Mouse (Mus musculus): ENCODE measurements at regions not wholly inside any gene's neighbourhood (a gene's known extent, or its start where the extent isn't known, plus 50 kb on each side); places are given as distances from the start of the nearest gene placed in this dataset.
A peak's percentile ranks its signal among the peaks of the same experiment; 100 is the strongest.

GRCm38 (mm10) chr3:101173954-101174353 lies 63.9 kb upstream of the Ptgfrn start:
- H3K27me3 ChIP-seq (replicated peaks; ENCODE audit: low read depth, poor library complexity, severe bottlenecking), result no peaks in the 10 kb centered on the region
- 92% methylated on average over 6 of the region's 6 CpGs for WGBS

GRCm38 (mm10) chr3:101170037-101171019 lies 60.2 kb upstream of the Ptgfrn start:
- H3K27me3 ChIP-seq (replicated peaks; ENCODE audit: low read depth, poor library complexity, severe bottlenecking), result no peaks in the 10 kb centered on the region
- H3K36me3 ChIP-seq (replicated peaks), result no peaks in the 10 kb centered on the region
- H3K9me3 ChIP-seq, result no peaks in the 10 kb centered on the region
- H3K27ac ChIP-seq (replicated peaks), result no peak overlapping the region; the same call in 1 of the 2 replicates
- peak; percentile 39 for DNase-seq (ENCODE audit: low spot score)
- WGBS, result 65% methylated on average over 15 of the region's 15 CpGs
- peaks cover 26% of the 10 kb centered on the region for H3K4me1 ChIP-seq
- H3K4me3 ChIP-seq, result no peak overlapping the region

More at GRCm38 (mm10) chr3:101173954-101174353, 63.9 kb upstream of the Ptgfrn start:
- DNase-seq (ENCODE audit: low spot score), result no peak
- Histone ChIP-seq H3K36me3 (replicated peaks) (no peaks in the 10 kb centered on the region), H3K4me1 (peaks cover 13% of the 10 kb centered on the region), H3K4me3 (no peak overlapping the region), H3K9me3 (peaks cover 7% of the 10 kb centered on the region; the same call in 1 of the 2 replicates), H3K27ac (replicated peaks) (no peak overlapping the region)

- H3K9me3 ChIP-seq, result no peaks in the 10 kb centered on the region
- WGBS, result 83% methylated on average over 1 of the region's 1 CpGs
- H3K27me3 ChIP-seq (replicated peaks; ENCODE audit: low read depth, poor library complexity, severe bottlenecking), result no peaks in the 10 kb centered on the region
- DNase-seq (ENCODE audit: low spot score), result no peak
- no peak overlapping the region for H3K4me3 ChIP-seq
- peaks cover 56% of the 10 kb centered on the region for H3K4me1 ChIP-seq
- no peak overlapping the region for H3K27ac ChIP-seq (replicated peaks)
- no peaks in the 10 kb centered on the region for H3K36me3 ChIP-seq (replicated peaks)
Observed at GRCm38 (mm10) chr3:101167026-101167425, 56.9 kb upstream of the Ptgfrn start.

- H3K9me3 ChIP-seq, result no peaks in the 10 kb centered on the region
- 94% methylated on average over 7 of the region's 7 CpGs for whole genome bisulfite sequencing
- no peak for DNase-seq (ENCODE audit: low spot score)
- peaks cover 61% of the 10 kb centered on the region for H3K4me1 ChIP-seq
- no peak overlapping the region for H3K4me3 ChIP-seq
- no peak overlapping the region for H3K27ac ChIP-seq (replicated peaks)
- no peaks in the 10 kb centered on the region for H3K27me3 ChIP-seq (replicated peaks; ENCODE audit: low read depth, poor library complexity, severe bottlenecking)
- no peaks in the 10 kb centered on the region for H3K36me3 ChIP-seq (replicated peaks)
Observed at GRCm38 (mm10) chr3:101166580-101166979, 56.5 kb upstream of the Ptgfrn start.

- DNase-seq (ENCODE audit: low spot score), result no peak
- Histone ChIP-seq H3K9me3 (no peaks in the 10 kb centered on the region), H3K27ac (replicated peaks) (peak overlapping the region; percentile 71), H3K4me3 (no peak overlapping the region), H3K27me3 (replicated peaks; ENCODE audit: low read depth, poor library complexity, severe bottlenecking) (no peaks in the 10 kb centered on the region), H3K36me3 (replicated peaks) (no peaks in the 10 kb centered on the region), H3K4me1 (peaks cover 73% of the 10 kb centered on the region)
- 61% methylated on average over 6 of the region's 6 CpGs for WGBS
Observed at GRCm38 (mm10) chr3:101165261-101165660, 55.2 kb upstream of the Ptgfrn start.

- H3K27me3 ChIP-seq (replicated peaks; ENCODE audit: low read depth, poor library complexity, severe bottlenecking), result no peaks in the 10 kb centered on the region
- no peaks in the 10 kb centered on the region for H3K9me3 ChIP-seq
- no peaks in the 10 kb centered on the region for H3K36me3 ChIP-seq (replicated peaks)
- WGBS, result 80% methylated on average over 5 of the region's 5 CpGs
- H3K4me1 ChIP-seq, result peaks cover 73% of the 10 kb centered on the region
- peak overlapping the region; percentile 71; the same call in 1 of the 2 replicates for H3K27ac ChIP-seq (replicated peaks)
- no peak for DNase-seq (ENCODE audit: low spot score)
- no peak overlapping the region for H3K4me3 ChIP-seq
Observed at GRCm38 (mm10) chr3:101164771-101165170, 54.7 kb upstream of the Ptgfrn start.

GRCm38 (mm10) chr3:101163991-101164434 lies 53.9 kb upstream of the Ptgfrn start:
- H3K4me3 ChIP-seq, result no peak overlapping the region
- DNase-seq (ENCODE audit: low spot score), result no peak
- no peaks in the 10 kb centered on the region for H3K9me3 ChIP-seq
- no peaks in the 10 kb centered on the region for H3K27me3 ChIP-seq (replicated peaks; ENCODE audit: low read depth, poor library complexity, severe bottlenecking)
- peak overlapping the region; percentile 94 for H3K27ac ChIP-seq (replicated peaks)
- H3K36me3 ChIP-seq (replicated peaks), result no peaks in the 10 kb centered on the region
- 70% methylated on average over 4 of the region's 4 CpGs for WGBS
- peaks cover 68% of the 10 kb centered on the region for H3K4me1 ChIP-seq

GRCm38 (mm10) chr3:101163160-101163990 lies 53.3 kb upstream of the Ptgfrn start:
- peak overlapping the region; percentile 94 for H3K27ac ChIP-seq (replicated peaks)

GRCm38 (mm10) chr3:101162536-101163159 lies 52.6 kb upstream of the Ptgfrn start:
- 32% methylated on average over 14 of the region's 14 CpGs for WGBS
- Histone ChIP-seq H3K27ac (replicated peaks) (peak overlapping the region; percentile 94), H3K4me1 (peaks cover 64% of the 10 kb centered on the region), H3K27me3 (replicated peaks; ENCODE audit: low read depth, poor library complexity, severe bottlenecking) (no peaks in the 10 kb centered on the region), H3K36me3 (replicated peaks) (no peaks in the 10 kb centered on the region), H3K9me3 (no peaks in the 10 kb centered on the region), H3K4me3 (peak overlapping the region; percentile 18; the same call in 1 of the 2 replicates)
- peak; percentile 77 for DNase-seq (ENCODE audit: low spot score)

More at GRCm38 (mm10) chr3:101163160-101163990, 53.3 kb upstream of the Ptgfrn start:
- no peaks in the 10 kb centered on the region for H3K36me3 ChIP-seq (replicated peaks)
- H3K4me1 ChIP-seq, result peaks cover 64% of the 10 kb centered on the region
- 27% methylated on average over 16 of the region's 16 CpGs for WGBS
- no peak overlapping the region for H3K4me3 ChIP-seq
- H3K9me3 ChIP-seq, result no peaks in the 10 kb centered on the region
- H3K27me3 ChIP-seq (replicated peaks; ENCODE audit: low read depth, poor library complexity, severe bottlenecking), result no peaks in the 10 kb centered on the region
- DNase-seq (ENCODE audit: low spot score), result peak; percentile 24

GRCm38 (mm10) chr3:101161941-101162531 lies 52.0 kb upstream of the Ptgfrn start:
- peak overlapping the region; percentile 42 for H3K4me3 ChIP-seq
- peak overlapping the region; percentile 94 for H3K27ac ChIP-seq (replicated peaks)
- peaks cover 64% of the 10 kb centered on the region for H3K4me1 ChIP-seq
- no peaks in the 10 kb centered on the region for H3K9me3 ChIP-seq
- peak; percentile 66 for DNase-seq (ENCODE audit: low spot score)
- H3K27me3 ChIP-seq (replicated peaks; ENCODE audit: low read depth, poor library complexity, severe bottlenecking), result no peaks in the 10 kb centered on the region
- WGBS, result 28% methylated on average over 14 of the region's 14 CpGs
- H3K36me3 ChIP-seq (replicated peaks), result no peaks in the 10 kb centered on the region

GRCm38 (mm10) chr3:101161421-101161940 lies 51.4 kb upstream of the Ptgfrn start:
- peaks cover 64% of the 10 kb centered on the region for H3K4me1 ChIP-seq
- peak; percentile 85 for DNase-seq (ENCODE audit: low spot score)
- H3K27me3 ChIP-seq (replicated peaks; ENCODE audit: low read depth, poor library complexity, severe bottlenecking), result no peaks in the 10 kb centered on the region
- H3K36me3 ChIP-seq (replicated peaks), result no peaks in the 10 kb centered on the region
- H3K9me3 ChIP-seq, result no peaks in the 10 kb centered on the region
- 6% methylated on average over 11 of the region's 11 CpGs for WGBS
- peak overlapping the region; percentile 42 for H3K4me3 ChIP-seq
- peak overlapping the region; percentile 94 for H3K27ac ChIP-seq (replicated peaks)
